Comparison of ENCODE assay signal across 8 mouse cellular contexts in genomic region chr11:28365929-28366244, GRCm38 (mm10). TPM values are rescaled to one million over a fixed set of nuclear protein-coding genes. Genes with fewer than 3 reads are reported as not detected.
DNase-seq lines count a peak whose midpoint lies in the region; ATAC-seq and TF ChIP-seq lines count a peak whose summit lies in the region.

No protein-coding gene starts in this region.

- DNase-seq in heart, adult 8-10 months (ENCODE audit: low spot score) = no peak
- no peak for DNase-seq in hindbrain, embryonic 10.5 days (ENCODE audit: low spot score)
- DNase-seq in liver, embryonic 14.5 days (ENCODE audit: low read depth in 3 of 3, low spot score in 3 of 3) = no peak
- DNase-seq in MN1 (ENCODE audit: low spot score) = no peak
- no peak for DNase-seq in retina, postnatal 1 day

- no peak overlapping the region for H3K27ac ChIP-seq in heart, embryonic 12.5 days (ENCODE audit: poor library complexity, severe bottlenecking)
- H3K27ac ChIP-seq in hindbrain, embryonic 10.5 days = peak overlapping the region; percentile 91
- no peak overlapping the region for H3K27ac ChIP-seq in liver, embryonic 14.5 days

- WGBS in heart, embryonic 12.5 days = 46% methylated on average over 2 of the region's 2 CpGs
- WGBS in hindbrain, embryonic 10.5 days = 54% methylated on average over 2 of the region's 2 CpGs
- 40% methylated on average over 2 of the region's 2 CpGs for WGBS in liver, embryonic 14.5 days (ENCODE audit: insufficient replicate concordance)

- no peak for TF ChIP-seq CTCF in E14TG2a.4 (conservative IDR thresholded peaks at IDR 0.05; ENCODE audit: low read length)
- TF ChIP-seq CTCF in liver, embryonic 14.5 days (IDR thresholded peaks at IDR 0.05; ENCODE audit: low read depth) = no peak

- H3K9me3 ChIP-seq in heart, embryonic 12.5 days (replicated peaks) = no peaks in the 10 kb centered on the region
- H3K9me3 ChIP-seq in E14TG2a.4 (ENCODE audit: low read length) = peaks cover 20% of the 10 kb centered on the region
- H3K9me3 ChIP-seq in hindbrain, embryonic 10.5 days = no peaks in the 10 kb centered on the region
- H3K9me3 ChIP-seq in liver, embryonic 14.5 days (ENCODE audit: control insufficient read depth, low read length) = no peaks in the 10 kb centered on the region

- TF ChIP-seq EP300 in liver, embryonic 14.5 days (IDR thresholded peaks at IDR 0.05; ENCODE audit: low read depth) = no peak

- no peak for ATAC-seq in heart, embryonic 12.5 days (ENCODE audit: insufficient number of reproducible peaks, low FRiP score)
- no peak for ATAC-seq in liver, embryonic 14.5 days (ENCODE audit: insufficient read depth)
- no peak for ATAC-seq in granulocyte monocyte progenitor cell, adult 5-6 weeks (replicated peaks; ENCODE audit: poor library complexity, severe bottlenecking)

- H3K27me3 ChIP-seq in heart, embryonic 12.5 days (replicated peaks) = no peaks in the 10 kb centered on the region
- H3K27me3 ChIP-seq in E14TG2a.4 (ENCODE audit: insufficient read depth, low read length) = peaks cover 17% of the 10 kb centered on the region
- H3K27me3 ChIP-seq in hindbrain, embryonic 10.5 days (ENCODE audit: insufficient read depth, poor library complexity, severe bottlenecking) = peaks cover 15% of the 10 kb centered on the region; the same call in 1 of the 2 replicates
- no peaks in the 10 kb centered on the region for H3K27me3 ChIP-seq in liver, embryonic 14.5 days (ENCODE audit: control insufficient read depth, insufficient read depth, low read length)

- no peaks in the 10 kb centered on the region for H3K4me1 ChIP-seq in heart, embryonic 12.5 days (replicated peaks)
- peaks cover 18% of the 10 kb centered on the region for H3K4me1 ChIP-seq in E14TG2a.4 (replicated peaks; ENCODE audit: low read depth, low read length)
- H3K4me1 ChIP-seq in hindbrain, embryonic 10.5 days (replicated peaks) = peaks cover 11% of the 10 kb centered on the region
- H3K4me1 ChIP-seq in liver, embryonic 14.5 days (replicated peaks; ENCODE audit: control insufficient read depth in 2 of 2, insufficient read depth in 2 of 2, low read length in 1 of 2) = no peaks in the 10 kb centered on the region; a peak in 1 of 4 replicates

- H3K9ac ChIP-seq in heart, embryonic 12.5 days = peak overlapping the region; percentile 62
- H3K9ac ChIP-seq in liver, embryonic 14.5 days (replicated peaks) = no peak overlapping the region

- H3K4me3 ChIP-seq in heart, embryonic 12.5 days = peak overlapping the region; percentile 50
- peak overlapping the region; percentile 50 for H3K4me3 ChIP-seq in E14TG2a.4 (replicated peaks; ENCODE audit: low read length)
- peak overlapping the region; percentile 49; the same call in 1 of the 2 replicates for H3K4me3 ChIP-seq in hindbrain, embryonic 10.5 days
- H3K4me3 ChIP-seq in liver, embryonic 14.5 days (ENCODE audit: insufficient read depth in 1 of 2, low read depth in 2 of 2, low read length in 2 of 2) = no peak overlapping the region

- H3K4me2 ChIP-seq in heart, embryonic 12.5 days = peak overlapping the region; percentile 71
- H3K4me2 ChIP-seq in liver, embryonic 14.5 days (ENCODE audit: low read depth) = peak overlapping the region; percentile 46

- no peaks in the 10 kb centered on the region for H3K36me3 ChIP-seq in heart, embryonic 12.5 days
- H3K36me3 ChIP-seq in E14TG2a.4 (ENCODE audit: insufficient read depth, low read length) = no peaks in the 10 kb centered on the region
- no peaks in the 10 kb centered on the region for H3K36me3 ChIP-seq in hindbrain, embryonic 10.5 days
- no peaks in the 10 kb centered on the region for H3K36me3 ChIP-seq in liver, embryonic 14.5 days (replicated peaks; ENCODE audit: control insufficient read depth, insufficient read depth, low read depth)

RNA-seq across cellular contexts. Expression of gene Gm6685, which starts 26.2 kb away (rescaled TPM):
- not detected in 2 replicates for polyA plus RNA-seq in heart, embryonic 12.5 days (2016; fragmentation: Nextera tagmentation; extraction: Ambion mirVana)
- total RNA-seq in heart, adult 8-10 months (2022) = 1 to 10 TPM; 3.5 to 5.4 (median 4.8) TPM
- 0.29 TPM in 1 of 2 replicates, not detected in the other for polyA plus RNA-seq in hindbrain, embryonic 10.5 days (2016; fragmentation: Nextera tagmentation; extraction: Ambion mirVana)
- polyA plus RNA-seq in liver, embryonic 14.5 days (2012; rRNA removed) = 0.06 TPM in 1 of 2 replicates, not detected in the other
- not detected in 2 replicates for polyA plus RNA-seq in liver, embryonic 14.5 days (2014; fragmentation: Nextera tagmentation; extraction: Ambion mirVana)
- total RNA-seq in granulocyte monocyte progenitor cell, adult 5-6 weeks (2014; fragmentation: Nextera tagmentation) = not detected in 2 replicates
- 0.82 and 1.2 TPM in 2 replicates for total RNA-seq in granulocyte monocyte progenitor cell, adult 5-6 weeks (2017)

Comparison
In these comparisons a context has a peak if more than half of its experiments do, and no peak if none do; other contexts are left out.
1. H3K4me3 ChIP-seq: peak in heart, embryonic 12.5 days (single experiment), E14TG2a.4 (single experiment) and hindbrain, embryonic 10.5 days (single experiment); none in liver, embryonic 14.5 days (0 of 2).